Comparison of ENCODE assay signal across 14 mouse cellular contexts in genomic region chr16:94164978-94165377, GRCm38 (mm10).
DNase-seq lines count a peak whose midpoint lies in the region; ATAC-seq and TF ChIP-seq lines count a peak whose summit lies in the region.
"Had no signal": no experiment of that assay in that cellular context is flagged by ENCODE, and none has a peak within 500 bp of the region (broad histone marks: within the 10 kb centered on the region; RNA-seq: fewer than 3 reads in every experiment).

No protein-coding gene starts in this region.

- no peaks in the 10 kb centered on the region for H3K36me3 ChIP-seq in midbrain, embryonic 13.5 days
- H3K36me3 ChIP-seq in kidney, embryonic 16.5 days (ENCODE audit: insufficient read depth, low read length) = no peaks in the 10 kb centered on the region

- WGBS in midbrain, embryonic 13.5 days = 28% methylated on average over 5 of the region's 5 CpGs
- 41% methylated on average over 5 of the region's 5 CpGs for WGBS in kidney, embryonic 16.5 days

- TF ChIP-seq POLR2A in brain, embryonic 14.5 days (IDR thresholded peaks at IDR 0.05; ENCODE audit: borderline replicate concordance, extremely low read depth, insufficient read depth, insufficient read length, poor library complexity, severe bottlenecking) = no peak

- peaks cover 91% of the 10 kb centered on the region for H3K27me3 ChIP-seq in midbrain, embryonic 13.5 days
- 0 out of 2 replicates have a peak, but pooled peaks cover 7% of the 10 kb centered on the region for H3K27me3 ChIP-seq in kidney, embryonic 16.5 days (ENCODE audit: insufficient read depth, low read length)

- no peak for TF ChIP-seq CTCF in brain, embryonic 14.5 days (IDR thresholded peaks at IDR 0.05; ENCODE audit: borderline replicate concordance, extremely low read depth, insufficient read depth, insufficient read length)

- ATAC-seq in frontal cortex, adult (ENCODE audit: low TSS enrichment) = peak; percentile 55; the same call in 1 of the 2 replicates
- ATAC-seq in granulocyte monocyte progenitor cell, adult 5-6 weeks (replicated peaks; ENCODE audit: poor library complexity, severe bottlenecking) = peak; percentile 44; the same call in 1 of the 2 replicates
- ATAC-seq in midbrain, embryonic 13.5 days = peak; percentile 75
- no peak for ATAC-seq in kidney, embryonic 16.5 days (ENCODE audit: low FRiP score, low TSS enrichment)

- no peaks in the 10 kb centered on the region for H3K9me3 ChIP-seq in midbrain, embryonic 13.5 days
- H3K9me3 ChIP-seq in kidney, embryonic 16.5 days (ENCODE audit: low read length) = no peaks in the 10 kb centered on the region

- no peak overlapping the region for H3K9ac ChIP-seq in midbrain, embryonic 13.5 days (replicated peaks)
- no peak overlapping the region for H3K9ac ChIP-seq in kidney, embryonic 16.5 days (replicated peaks; ENCODE audit: low read length)
- H3K9ac ChIP-seq: lung, embryonic 14.5 days had no signal

- H3K4me3 ChIP-seq in midbrain, embryonic 13.5 days (replicated peaks) = no peak overlapping the region
- no peak overlapping the region for H3K4me3 ChIP-seq in kidney, embryonic 16.5 days (ENCODE audit: low read length)

- DNase-seq in frontal cortex, postnatal 10 days (ENCODE audit: low spot score in 2 of 2) = no peak
- DNase-seq in brain, embryonic 14.5 days (ENCODE audit: low read depth) = peak; percentile 75
- no peak for DNase-seq in frontal cortex, adult 2 months (ENCODE audit: extremely low spot score in 1 of 2, low spot score in 1 of 2)
- no peak for DNase-seq in cerebellum, adult 8-10 months
- DNase-seq: cerebellum, adult 9-11 months; gastrocnemius, postnatal 10 days; heart, postnatal 14 days; lung, embryonic 14.5 days had no signal

- peaks cover 20% of the 10 kb centered on the region for H3K4me1 ChIP-seq in midbrain, embryonic 13.5 days (replicated peaks)
- peaks cover 20% of the 10 kb centered on the region for H3K4me1 ChIP-seq in kidney, embryonic 16.5 days (ENCODE audit: insufficient read depth, low read length)

- no peak overlapping the region for H3K27ac ChIP-seq in midbrain, embryonic 13.5 days
- no peak overlapping the region for H3K27ac ChIP-seq in kidney, embryonic 16.5 days (ENCODE audit: low read length)
- H3K27ac ChIP-seq: kidney, postnatal 0 days; stomach, postnatal 0 days had no signal

- H3K4me2 ChIP-seq in midbrain, embryonic 13.5 days (replicated peaks) = no peak overlapping the region
- H3K4me2 ChIP-seq in kidney, embryonic 16.5 days (replicated peaks; ENCODE audit: low read depth, low read length) = no peak overlapping the region
- H3K4me2 ChIP-seq: lung, embryonic 14.5 days had no signal
